Mouse (Mus musculus) small intestine, adult 2 months (tissue): ENCODE data around the gene Ghsr.

Source experiments
- CTCF ChIP-seq: fragments of 200-500 bp; IDR thresholded peaks from 2 replicates; pipeline ENCODE4 v1.5.1; 2012; ENCODE audit warnings: low read depth, mild to moderate bottlenecking, control low read depth, inconsistent platforms, low read length, moderate library complexity, mixed read lengths; ENCODE audit not compliant: insufficient replicate concordance, insufficient read length; ENCODE audit errors: extremely low read depth
- POLR2A ChIP-seq: fragments of 200-500 bp; IDR thresholded peaks from 2 replicates; pipeline ENCODE4 v1.6.1; 2012; ENCODE audit warnings: low read depth, mild to moderate bottlenecking, control low read depth, inconsistent platforms, low read length, moderate library complexity

DNA sequence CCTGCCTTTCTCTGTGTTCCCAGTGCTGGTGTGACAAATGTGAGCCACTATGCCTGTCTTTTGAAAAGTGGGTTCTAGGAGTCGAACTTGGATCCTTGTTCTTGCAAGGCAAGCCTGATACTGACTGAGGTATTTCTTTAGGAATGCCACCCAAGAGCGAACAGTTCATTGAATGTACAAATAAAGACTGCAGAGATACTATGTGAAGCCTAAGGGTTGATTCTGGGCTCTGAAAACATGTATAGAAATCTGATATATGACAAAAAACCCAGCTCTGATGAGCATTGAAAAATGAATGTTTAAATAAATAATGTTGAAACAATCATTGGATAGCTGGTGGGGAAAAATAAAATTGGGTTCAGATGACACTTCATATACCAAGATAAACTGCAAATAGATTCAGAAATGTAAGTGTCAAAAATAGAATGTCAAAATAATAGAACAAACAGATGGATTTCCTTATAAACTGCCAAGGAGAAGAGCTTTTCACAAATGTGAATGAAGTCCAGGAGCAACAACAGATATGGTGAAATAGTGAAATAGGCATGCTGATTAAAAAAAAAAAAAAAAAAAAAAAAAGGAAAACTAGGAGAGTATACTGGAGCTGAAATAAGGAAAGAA, 11.9 kb upstream of the Ghsr start:
- TF ChIP-seq POLR2A, result no peak
- no peak for TF ChIP-seq CTCF
